Mouse (Mus musculus) limb, embryonic 14.5 days (tissue): ENCODE data around the gene Pram1. TPM values are rescaled to one million over a fixed set of nuclear protein-coding genes. Genes with fewer than 3 reads are reported as not detected.

Source experiments
- ATAC-seq: fragments of 200-750 bp; cut with Nextera tagmentation; 2 replicates; pipeline ENCODE4 v1.8.0; 2017; ENCODE audit warnings: low read depth, moderate number of reproducible peaks, moderate TSS enrichment; ENCODE audit not compliant: low FRiP score
- DNase-seq: peaks from one replicate; pipeline ENCODE4 v3.0.0-alpha.2; 2015; ENCODE audit warnings: low spot score
- H3K27ac ChIP-seq: fragments of 300-500 bp; sonication (generic); replicated peaks from 2 replicates; pipeline ENCODE4 v1.5.1; 2014; ENCODE audit warnings: low read depth, mild to moderate bottlenecking, low read length, moderate library complexity, mixed read lengths
- H3K27me3 ChIP-seq: fragments of 300-500 bp; sonication (generic); 2 replicates; pipeline ENCODE4 v1.6.1; 2014; ENCODE audit warnings: low read length, mixed read lengths; ENCODE audit not compliant: control insufficient read depth, insufficient read depth
- H3K36me3 ChIP-seq: fragments of 300-500 bp; sonication (generic); 2 replicates; pipeline ENCODE4 v1.6.1; 2014; ENCODE audit warnings: mild to moderate bottlenecking, low read length, moderate library complexity, mixed read lengths; ENCODE audit not compliant: control insufficient read depth, insufficient read depth
- H3K4me1 ChIP-seq: fragments of 300-500 bp; sonication (generic); 2 replicates; pipeline ENCODE4 v1.6.1; 2014; ENCODE audit warnings: antibody characterized with exemption, low read length, mixed read lengths; ENCODE audit not compliant: control insufficient read depth, insufficient read depth
- H3K4me2 ChIP-seq: fragments of 300-500 bp; sonication (generic); replicated peaks from 2 replicates; pipeline ENCODE4 v1.6.1; 2014; ENCODE audit warnings: low read depth, mild to moderate bottlenecking, low read length, moderate library complexity; ENCODE audit not compliant: severe bottlenecking
- H3K4me3 ChIP-seq: fragments of 300-500 bp; sonication (generic); replicated peaks from 2 replicates; pipeline ENCODE4 v1.5.1; 2014; ENCODE audit warnings: low read length
- H3K9ac ChIP-seq: fragments of 300-500 bp; sonication (generic); 2 replicates; pipeline ENCODE4 v1.6.1; 2014; ENCODE audit warnings: mild to moderate bottlenecking, low read depth, low read length, moderate library complexity; ENCODE audit not compliant: severe bottlenecking
- H3K9me3 ChIP-seq: fragments of 300-500 bp; sonication (generic); 2 replicates; pipeline ENCODE4 v1.6.1; 2016; ENCODE audit warnings: low read length; ENCODE audit not compliant: control insufficient read depth
- POLR2A ChIP-seq: fragments of 200-500 bp; IDR thresholded peaks from 2 replicates; pipeline ENCODE4 v1.8.0; 2012; ENCODE audit warnings: inconsistent platforms, mild to moderate bottlenecking, moderate library complexity, borderline replicate concordance; ENCODE audit not compliant: insufficient read depth, insufficient read length; ENCODE audit errors: extremely low read depth
- WGBS: fragments of 180-500 bp; shearing (Covaris S2); extraction: QIAGEN DNeasy Blood & Tissue Kit; methylation state at CpG from one replicate; pipeline ENCODE4 v1.1.7; 2014; 5-methylcytosine and 5-hydroxymethylcytosine counted together
- polyA plus RNA-seq, 2 experiments: library from polyadenylated mRNA; depleted of rRNA in 1 of 2; stranded (reverse) in 1 of 2; unstranded in 1 of 2; fragments of >200 nt; fragmentation: Nextera tagmentation in 1 of 2; extraction: Ambion mirVana in 1 of 2; gene quantifications; 2 replicates each; pipeline versions ENCODE4 v1.2.1 to v1.2.3; 2012 to 2014

The Pram1 gene
- polyA plus RNA-seq (2012; rRNA removed): 1.4 and 1.8 TPM in 2 replicates
- polyA plus RNA-seq (2014; fragmentation: Nextera tagmentation; extraction: Ambion mirVana): 0.51 and 0.69 TPM in 2 replicates

DNA sequence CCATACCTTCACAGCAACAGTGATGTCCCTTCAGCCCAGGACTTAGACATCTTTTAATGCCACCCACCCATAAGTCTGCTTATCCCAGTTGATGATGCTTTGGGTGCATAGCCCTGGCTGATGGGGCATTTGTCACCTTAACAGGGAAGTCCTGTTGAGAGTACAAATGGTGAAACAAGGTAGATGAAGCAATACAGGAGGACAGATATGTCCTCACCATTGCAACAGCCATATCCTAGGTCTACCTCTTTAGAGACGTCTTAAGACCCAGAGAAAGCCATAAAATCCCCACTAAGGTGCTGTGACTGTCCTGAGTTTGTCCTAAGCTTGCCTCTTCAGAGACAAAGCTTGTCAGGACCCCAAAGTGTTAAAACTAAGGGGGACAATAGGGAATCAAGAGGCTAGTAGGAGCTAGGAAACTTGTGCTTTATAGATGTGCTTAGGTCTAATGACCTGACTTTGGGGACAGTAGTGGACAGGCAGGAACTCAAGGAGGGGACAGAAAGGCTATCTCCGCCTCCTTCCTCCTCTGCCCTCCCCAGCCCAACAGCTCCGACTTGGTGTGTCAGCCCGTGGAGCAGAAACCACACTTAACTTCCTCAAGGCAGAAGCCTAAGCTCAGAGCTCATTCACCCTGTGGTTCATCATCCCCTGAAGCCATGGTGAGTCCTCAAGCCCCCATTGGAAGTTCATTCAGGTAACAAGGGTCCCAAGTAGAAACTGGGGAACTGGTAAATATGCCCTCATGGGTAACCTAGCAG lies at the start of gene Pram1:
Gene Pram1 (plus strand): TSS at position 541 of the 761 bp plus-strand sequence.
- no peak within 1 kb of the TSS for H3K27ac ChIP-seq
- no peaks in the 10 kb centered on the region for H3K9me3 ChIP-seq
- H3K27me3 ChIP-seq: no peaks in the 10 kb centered on the region
- no peak within 1 kb of the TSS for H3K4me3 ChIP-seq
- H3K4me1 ChIP-seq: no peaks in the 10 kb centered on the region
- WGBS: 94% methylated on average over 4 of the region's 4 CpGs
- H3K36me3 ChIP-seq: peaks cover 34% of the 10 kb centered on the region
- ATAC-seq (no peak), DNase-seq (no peak)
- TF ChIP-seq POLR2A: no peak
- no peak within 1 kb of the TSS for H3K4me2 ChIP-seq
- H3K9ac ChIP-seq: no peak within 1 kb of the TSS

DNA sequence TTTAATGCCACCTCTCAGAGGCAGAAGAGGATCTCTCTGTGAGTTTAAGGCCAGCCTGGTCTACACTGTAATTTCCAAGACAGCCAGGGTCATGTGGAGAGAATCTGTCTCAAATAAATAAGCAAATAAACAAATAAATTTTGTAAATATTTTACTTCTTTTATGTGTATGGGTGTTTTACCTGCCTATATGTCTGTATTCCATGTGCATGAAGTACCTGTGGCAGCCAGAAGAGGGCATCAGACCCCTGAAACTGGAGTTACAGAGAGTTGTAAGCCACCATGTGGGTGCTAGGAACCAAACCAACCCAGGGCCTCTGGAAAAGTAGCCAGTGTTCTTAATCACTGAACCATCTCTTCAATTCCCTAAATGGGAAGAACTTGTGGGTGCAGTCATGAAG lies 40.6 kb upstream of the Pram1 start:
- Histone ChIP-seq H3K4me1 (no peaks in the 10 kb centered on the region), H3K9me3 (0 out of 2 replicates have a peak, but pooled peaks cover 3% of the 10 kb centered on the region), H3K27me3 (no peaks in the 10 kb centered on the region), H3K27ac (no peak overlapping the region), H3K36me3 (no peaks in the 10 kb centered on the region), H3K4me3 (no peak overlapping the region), H3K4me2 (no peak overlapping the region), H3K9ac (no peak overlapping the region)
- ATAC-seq (no peak), DNase-seq (no peak)
- TF ChIP-seq POLR2A: no peak

DNA sequence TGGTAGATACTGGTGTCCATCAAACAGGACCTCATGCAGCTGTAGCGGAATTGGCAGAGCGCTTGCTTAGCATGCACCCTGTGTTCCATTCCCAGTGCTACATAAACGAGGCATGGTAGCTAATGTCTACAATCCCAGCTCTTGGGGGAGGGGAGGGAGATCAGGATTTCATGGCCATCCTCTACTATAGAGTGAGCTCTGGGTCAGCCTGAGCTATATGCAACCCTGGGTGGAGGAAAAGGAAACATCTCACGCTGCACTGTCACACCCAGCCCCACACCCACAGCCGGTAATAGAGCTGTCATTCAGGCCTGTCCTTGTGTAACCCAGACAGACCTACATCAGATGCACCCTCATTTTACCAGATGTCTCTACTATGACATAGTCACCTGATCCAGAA lies 39.4 kb upstream of the Pram1 start:
- Histone ChIP-seq H3K9me3 (0 out of 2 replicates have a peak, but pooled peaks cover 3% of the 10 kb centered on the region), H3K9ac (no peak overlapping the region), H3K27ac (no peak overlapping the region), H3K4me2 (no peak overlapping the region), H3K4me1 (no peaks in the 10 kb centered on the region), H3K4me3 (no peak overlapping the region), H3K27me3 (no peaks in the 10 kb centered on the region), H3K36me3 (no peaks in the 10 kb centered on the region)
- DNase-seq (no peak), ATAC-seq (no peak)
- 84% methylated on average over 5 of the region's 5 CpGs for WGBS
- TF ChIP-seq POLR2A: no peak

DNA sequence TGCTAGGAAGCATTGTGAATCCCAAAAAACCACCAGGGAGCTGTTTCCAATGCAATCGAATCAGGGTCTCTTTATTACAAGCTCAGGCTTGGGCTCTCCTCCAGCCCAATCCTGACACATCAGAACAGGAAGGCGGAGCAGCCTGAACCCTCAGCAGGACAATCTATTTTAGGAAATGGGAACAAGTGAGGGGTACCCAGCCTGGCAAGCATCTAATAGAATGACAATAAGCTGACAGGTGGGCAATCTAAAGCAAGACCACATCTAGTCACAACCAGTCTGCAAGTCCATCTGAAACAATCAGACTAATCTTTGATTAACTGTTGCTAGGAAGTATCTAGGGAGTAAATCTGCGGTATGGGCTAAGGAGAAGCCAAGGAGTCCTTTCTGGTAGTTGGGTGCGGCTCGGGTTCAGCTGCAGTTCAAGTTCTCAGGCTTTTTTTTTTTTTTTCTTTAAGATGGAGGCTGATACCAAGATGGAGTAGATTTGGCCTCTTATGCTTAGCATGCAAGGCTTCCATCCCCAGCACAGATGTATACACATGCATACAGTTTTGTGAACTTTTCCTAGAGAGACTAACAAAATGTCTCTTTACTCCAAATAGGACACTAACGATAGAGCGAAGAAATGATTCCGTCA lies 37.9 kb upstream of the Pram1 start:
- no peak for DNase-seq
- H3K36me3 ChIP-seq: no peaks in the 10 kb centered on the region
- H3K4me2 ChIP-seq: no peak overlapping the region
- H3K27ac ChIP-seq: no peak overlapping the region
- 86% methylated on average over 8 of the region's 8 CpGs for WGBS
- H3K4me1 ChIP-seq: no peaks in the 10 kb centered on the region
- TF ChIP-seq POLR2A: no peak
- no peak overlapping the region for H3K4me3 ChIP-seq
- 0 out of 2 replicates have a peak, but pooled peaks cover 3% of the 10 kb centered on the region for H3K9me3 ChIP-seq
- ATAC-seq: no peak
- H3K9ac ChIP-seq: no peak overlapping the region
- no peaks in the 10 kb centered on the region for H3K27me3 ChIP-seq

DNA sequence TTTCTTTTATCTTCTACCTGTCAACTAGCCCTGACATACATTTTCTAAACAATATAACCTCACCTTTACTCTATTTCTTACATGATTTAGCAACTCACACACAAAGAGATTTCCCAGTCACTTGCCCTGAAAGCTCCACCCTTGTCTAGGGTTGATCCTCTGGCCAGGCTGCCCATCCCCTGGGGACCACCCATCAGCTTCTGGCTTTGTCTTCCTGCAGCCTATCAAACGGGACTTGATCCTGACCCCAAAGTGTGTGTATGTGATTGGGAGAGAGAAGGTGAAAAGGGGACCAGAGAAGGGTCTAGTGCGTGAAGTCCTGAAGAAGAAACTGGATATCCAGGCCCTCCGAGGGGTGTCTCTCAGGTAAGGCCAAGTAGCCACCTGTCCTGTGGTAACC lies 37.0 kb upstream of the Pram1 start:
- 78% methylated on average over 3 of the region's 3 CpGs for WGBS
- Histone ChIP-seq H3K27me3 (no peaks in the 10 kb centered on the region), H3K9me3 (0 out of 2 replicates have a peak, but pooled peaks cover 3% of the 10 kb centered on the region), H3K4me1 (no peaks in the 10 kb centered on the region), H3K9ac (no peak overlapping the region), H3K27ac (no peak overlapping the region), H3K36me3 (no peaks in the 10 kb centered on the region), H3K4me3 (no peak overlapping the region), H3K4me2 (no peak overlapping the region)
- ATAC-seq (no peak), DNase-seq (no peak)
- TF ChIP-seq POLR2A: no peak
